Mouse (Mus musculus): ENCODE measurements around the gene Amz2. TPM values are rescaled to one million over a fixed set of nuclear protein-coding genes. Genes with fewer than 3 reads are reported as not detected.

Gene Amz2
- 10 to 100 TPM; 48.3 to 55.4 TPM for total RNA-seq (2021)

DNA sequence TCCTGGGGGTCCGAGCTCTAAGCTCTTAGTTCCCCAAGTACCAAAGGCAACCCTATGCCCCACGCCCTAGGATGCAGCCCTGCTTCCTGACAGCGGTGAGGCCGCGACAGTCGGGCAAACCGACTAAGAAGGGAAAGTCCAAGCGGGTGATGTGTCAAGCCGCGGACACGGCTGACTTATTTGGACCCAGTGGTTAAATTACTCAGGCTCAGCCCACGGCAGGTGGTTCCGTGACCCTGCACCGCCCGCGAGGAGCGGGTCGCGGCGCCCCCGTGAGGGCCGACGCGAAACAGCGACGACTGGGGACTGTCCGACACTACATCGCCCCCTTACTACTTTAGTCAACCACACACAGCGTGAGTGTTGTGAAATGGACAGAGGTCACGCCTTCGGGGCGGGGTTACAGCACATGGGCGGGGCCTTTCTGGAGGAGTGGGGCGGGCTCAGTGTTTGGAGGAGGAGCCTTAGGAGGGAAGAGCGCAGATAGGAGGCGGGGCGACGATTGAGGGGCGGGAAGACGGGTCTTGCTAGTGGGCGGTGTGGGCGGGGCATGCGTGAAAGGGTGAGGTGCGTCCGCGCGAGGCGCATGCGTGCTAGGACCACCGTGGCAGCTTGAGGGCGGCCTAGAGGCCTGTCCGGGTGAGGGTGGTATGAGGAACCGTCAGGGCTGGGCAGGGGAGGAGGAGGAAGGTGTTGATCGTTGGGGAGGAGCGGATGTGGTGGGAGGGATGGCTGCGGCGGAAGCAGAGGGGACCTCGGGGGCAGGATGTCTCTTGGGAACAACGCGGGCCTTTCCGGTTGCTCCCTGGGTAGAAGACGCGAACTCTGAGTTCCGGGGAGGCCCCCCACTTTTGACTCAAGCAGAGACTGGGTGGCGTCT lies at the start of gene Amz2:
Amz2 (plus strand) TSS at position 555 of the 880 bp plus-strand sequence.
- intact Hi-C loops (cut with DNase I) = loop anchor here (2.0 to 5.0 kb wide), 3 partner anchors 63 to 108 kb away; partner anchors contain the start of gene Gna13
- DNase-seq (ENCODE audit: low spot score in 2 of 2) = peak; percentile 96 to 98

DNA sequence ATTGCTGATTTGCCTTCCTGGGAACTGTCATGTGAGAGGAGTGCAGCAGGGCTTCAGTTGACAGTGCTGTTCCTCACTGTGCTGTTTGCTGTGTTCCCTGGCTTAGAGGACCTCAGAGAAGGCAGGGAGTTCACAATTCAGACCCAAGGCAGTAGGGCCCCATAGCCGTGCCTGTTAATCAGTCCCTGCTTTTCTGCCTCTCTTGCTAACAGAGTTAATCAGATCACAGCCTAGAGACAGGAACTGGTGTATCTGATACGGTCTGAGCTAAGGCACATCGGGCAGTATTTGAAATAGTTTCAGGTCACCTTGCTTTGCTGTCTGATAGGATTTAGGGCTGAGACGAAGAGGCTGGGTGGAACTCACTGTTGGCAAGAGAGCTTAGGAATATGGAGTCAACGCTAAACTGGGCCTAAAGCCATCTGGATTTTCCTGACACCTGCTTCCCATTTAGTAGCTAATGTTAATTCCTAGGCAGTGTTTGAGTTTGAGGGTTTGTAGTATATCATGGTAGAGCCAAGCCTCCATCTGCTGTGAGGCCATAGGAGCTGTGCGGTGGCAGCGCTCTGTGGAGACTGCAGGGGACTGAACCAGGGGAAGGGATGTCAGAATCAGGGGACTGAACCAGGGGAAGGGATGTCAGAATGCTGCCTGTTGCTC lies 49.1 kb upstream of the Amz2 start:
- DNase-seq (ENCODE audit: low spot score in 2 of 2) = no peak
- intact Hi-C loops (cut with DNase I) = no loop called here

DNA sequence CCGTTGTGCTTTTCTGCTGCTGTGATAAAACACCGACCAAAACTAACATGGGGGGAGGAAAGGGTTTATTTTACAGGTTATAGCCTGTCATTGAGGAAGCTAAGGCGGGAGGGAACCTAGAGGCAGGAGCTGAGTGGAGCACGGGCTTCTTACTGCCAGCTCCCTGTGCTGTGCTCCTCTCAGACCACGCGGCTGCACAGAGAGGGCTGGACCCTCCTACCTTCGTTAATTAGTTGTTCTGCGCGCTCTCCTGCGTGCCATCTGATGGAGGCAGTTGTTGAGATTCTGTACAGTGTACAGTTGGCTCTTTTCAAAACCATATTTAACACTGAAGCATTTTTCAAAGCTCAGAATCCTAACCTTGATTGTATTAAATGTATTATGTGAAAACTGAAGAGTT lies 48.3 kb upstream of the Amz2 start:
- intact Hi-C loops (cut with DNase I) = no loop called here
- DNase-seq (ENCODE audit: low spot score in 2 of 2) = no peak

DNA sequence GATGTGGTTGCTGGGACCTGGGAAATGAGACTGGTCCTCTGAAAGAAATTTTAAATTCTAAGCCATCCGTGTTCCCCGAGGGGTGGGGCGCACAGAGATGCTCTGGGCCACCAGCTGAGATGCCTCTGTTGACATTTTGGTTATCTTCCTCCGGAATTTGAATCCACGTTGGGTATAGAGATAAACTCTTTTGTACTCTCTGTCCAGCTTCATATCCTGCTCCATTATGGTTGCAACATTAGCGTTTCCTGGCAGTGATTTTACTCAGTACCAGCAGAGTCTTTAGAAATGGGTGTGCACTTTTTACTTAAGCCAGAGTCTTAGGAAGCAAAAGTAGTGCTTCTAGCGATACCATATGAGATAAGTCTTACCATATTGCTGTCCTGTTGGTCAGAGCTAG lies 47.7 kb upstream of the Amz2 start:
- intact Hi-C loops (cut with DNase I) = no loop called here
- no peak for DNase-seq (ENCODE audit: low spot score in 2 of 2)

DNA sequence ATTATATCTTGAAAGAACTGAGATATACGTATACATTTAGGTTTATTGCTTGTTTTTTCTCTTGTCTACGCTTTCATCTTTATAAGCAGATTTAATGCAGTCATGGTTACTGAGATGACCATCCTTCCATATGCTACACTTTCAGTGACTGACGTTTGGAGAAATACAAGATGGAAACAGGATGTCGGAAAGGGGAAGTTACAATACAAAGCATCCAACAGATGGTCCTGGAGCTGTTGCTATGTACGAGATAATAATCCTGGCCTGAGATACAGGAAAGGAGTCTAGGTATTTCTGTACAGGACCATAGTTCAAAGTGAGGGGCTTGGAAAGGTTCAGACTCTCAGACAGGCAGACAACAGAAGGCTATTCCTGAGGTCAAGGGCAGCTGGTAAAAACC lies 45.1 kb upstream of the Amz2 start:
- intact Hi-C loops (cut with DNase I) = no loop called here

DNA sequence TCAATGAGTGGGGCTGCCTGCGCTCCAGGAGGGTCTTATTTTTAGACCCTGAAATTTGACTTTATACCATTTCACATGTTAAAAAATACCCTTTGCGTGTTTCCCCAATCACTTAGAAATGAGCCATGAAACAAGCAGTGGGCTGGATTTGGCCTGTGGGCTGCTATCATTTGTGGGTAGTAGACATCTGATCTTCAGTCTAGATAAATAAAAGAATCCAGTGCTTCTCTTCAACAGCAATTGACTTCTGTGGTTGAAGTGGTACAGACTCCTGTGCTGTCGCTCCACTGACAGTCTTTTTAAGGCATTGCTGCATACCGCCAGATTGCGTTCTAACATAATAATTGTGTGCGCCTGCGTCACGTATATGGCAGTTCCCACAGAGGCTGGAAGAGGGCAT lies 40.5 kb upstream of the Amz2 start:
- intact Hi-C loops (cut with DNase I) = no loop called here
- DNase-seq (ENCODE audit: low spot score in 2 of 2) = no peak

More for the DNA sequence above, 45.1 kb upstream of the Amz2 start:
- DNase-seq (ENCODE audit: low spot score in 2 of 2) = no peak

DNA sequence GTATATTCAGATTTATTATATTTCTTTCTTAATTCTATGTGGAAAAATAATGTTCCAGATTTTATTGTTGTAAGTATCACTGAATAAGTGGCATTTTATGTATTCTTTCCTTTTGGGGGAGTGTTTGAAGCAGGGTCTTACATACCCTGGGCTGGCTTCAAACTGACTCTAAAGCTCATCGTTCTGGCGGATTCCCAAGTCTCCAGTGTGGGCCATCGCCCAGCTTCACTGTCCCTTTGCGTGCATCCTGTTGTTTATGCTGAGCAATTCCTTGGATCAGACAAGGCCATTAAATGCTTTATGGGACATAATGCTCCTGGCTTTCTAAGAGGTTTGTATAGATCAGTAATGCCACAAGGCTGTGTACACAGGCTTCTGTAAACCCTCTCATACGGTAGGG lies 36.7 kb upstream of the Amz2 start:
- intact Hi-C loops (cut with DNase I) = no loop called here
- DNase-seq (ENCODE audit: low spot score in 2 of 2) = no peak

DNA sequence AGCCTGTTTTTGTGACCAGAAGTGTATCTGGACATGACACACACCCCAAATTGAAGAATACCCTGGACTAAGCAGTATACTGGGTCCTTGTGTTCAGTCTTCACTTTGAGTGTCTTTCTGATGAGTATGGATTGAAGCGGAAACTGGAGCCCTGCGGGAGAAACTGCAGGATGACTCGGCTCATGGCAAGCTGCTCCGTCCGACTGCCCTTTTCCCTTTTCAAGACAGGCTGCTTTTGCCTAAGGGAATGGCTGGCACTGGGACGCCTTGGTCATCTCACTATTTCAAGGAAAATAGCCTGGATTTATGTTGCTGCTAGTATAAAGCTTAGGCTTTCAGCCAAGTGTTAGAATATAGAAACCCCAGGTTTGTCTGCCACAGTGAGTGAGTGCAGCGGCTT lies 34.5 kb upstream of the Amz2 start:
- no peak for DNase-seq (ENCODE audit: low spot score in 2 of 2)
- intact Hi-C loops (cut with DNase I) = no loop called here

DNA sequence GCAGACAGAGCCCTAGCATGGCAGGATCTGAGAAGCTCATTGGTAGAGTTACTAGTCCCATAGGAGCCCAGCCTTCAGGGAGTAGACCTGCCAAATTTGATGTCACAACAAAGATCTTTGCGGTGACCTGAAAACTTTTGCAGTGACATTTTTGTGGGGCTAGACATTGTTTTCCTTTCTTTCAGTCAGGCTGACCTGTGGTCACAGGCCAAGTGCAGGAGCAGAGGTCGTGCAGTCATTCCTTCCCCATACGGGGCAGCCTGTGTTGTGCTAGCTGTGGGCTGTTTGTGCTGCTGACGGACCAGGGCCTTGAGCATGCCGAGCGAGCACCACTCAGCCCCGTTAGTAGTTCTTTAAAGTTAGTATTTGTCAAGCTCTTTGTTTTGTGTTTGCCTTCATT lies 34.0 kb upstream of the Amz2 start:
- intact Hi-C loops (cut with DNase I) = no loop called here
- no peak for DNase-seq (ENCODE audit: low spot score in 2 of 2)

DNA sequence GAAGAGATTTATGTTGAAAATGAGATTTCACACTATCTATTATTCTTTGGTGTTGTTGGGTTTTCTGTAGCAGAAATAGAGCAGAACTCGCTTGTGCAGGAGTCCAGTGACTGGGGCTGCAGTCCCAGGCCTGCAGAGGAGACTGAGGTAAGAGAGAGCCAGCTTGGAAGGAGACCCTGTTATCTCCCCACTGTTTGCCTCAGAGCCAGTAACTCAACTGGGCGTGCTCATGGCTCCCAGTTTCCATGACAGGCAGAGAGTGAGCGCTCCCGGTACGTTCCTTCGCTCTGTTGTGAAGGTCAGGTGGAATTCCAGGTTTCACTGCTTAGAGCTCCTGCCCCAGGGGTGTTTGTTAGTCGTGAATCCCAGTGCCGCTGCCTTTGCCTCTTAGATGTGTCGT lies 33.1 kb upstream of the Amz2 start:
- DNase-seq (ENCODE audit: low spot score in 2 of 2) = no peak
- intact Hi-C loops (cut with DNase I) = no loop called here

DNA sequence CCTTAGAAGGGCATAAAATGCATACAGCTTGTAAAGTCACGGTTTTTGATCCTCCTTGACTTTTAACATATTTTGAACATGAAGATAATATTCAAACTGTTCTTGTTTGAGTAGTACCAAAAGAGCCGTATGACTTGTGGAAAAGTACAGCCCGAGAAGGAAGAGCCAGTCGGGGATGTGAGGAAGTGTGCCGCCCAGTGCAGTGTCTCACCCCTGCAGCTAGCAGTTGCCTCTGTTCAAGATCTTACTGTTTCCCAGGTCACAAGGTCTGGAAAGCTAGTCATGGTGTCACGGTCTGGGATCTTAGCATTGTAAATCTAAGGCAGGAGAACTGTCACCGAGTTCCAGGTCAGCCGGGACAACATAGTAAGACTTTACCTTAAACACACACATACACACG lies 31.0 kb upstream of the Amz2 start:
- DNase-seq (ENCODE audit: low spot score in 2 of 2) = no peak
- intact Hi-C loops (cut with DNase I) = no loop called here

DNA sequence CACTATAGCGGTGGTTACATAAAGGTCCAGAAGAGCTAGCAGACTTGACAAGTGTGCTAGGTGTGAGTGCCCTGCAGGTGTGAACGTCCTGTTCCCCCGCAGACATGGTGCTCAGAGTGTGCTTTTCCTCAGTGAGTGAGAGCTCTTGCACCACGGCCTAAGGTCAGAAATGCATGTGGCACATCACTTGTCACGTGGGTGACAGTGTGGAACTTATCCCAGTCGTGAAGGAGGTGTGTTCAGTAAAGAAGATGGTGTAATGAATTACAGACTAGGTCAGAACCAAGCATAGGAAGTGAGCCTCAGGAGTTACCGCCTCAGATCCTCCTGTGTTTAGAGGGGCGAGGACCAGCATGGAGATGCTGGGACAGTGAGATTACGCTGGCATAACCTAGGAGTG lies 30.5 kb upstream of the Amz2 start:
- no peak for DNase-seq (ENCODE audit: low spot score in 2 of 2)
- intact Hi-C loops (cut with DNase I) = no loop called here

DNA sequence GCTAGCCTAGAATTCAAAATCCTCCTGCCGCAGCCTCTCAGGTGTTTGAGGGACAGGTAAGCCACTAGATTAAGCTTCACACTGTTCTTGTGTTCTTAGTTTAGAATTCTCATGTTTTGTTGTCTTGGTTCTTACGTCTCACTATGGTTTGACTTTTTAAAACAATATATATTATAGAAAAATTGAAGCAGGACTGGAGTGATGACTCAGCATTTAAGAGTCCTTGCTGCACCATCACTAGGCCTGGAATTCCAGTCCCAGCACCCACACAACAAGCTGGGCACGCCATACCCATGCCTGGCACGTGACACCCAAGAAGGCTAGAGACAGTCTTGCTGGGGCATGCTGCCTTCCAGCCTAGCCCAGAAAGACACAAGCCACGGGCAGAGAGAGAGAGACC lies 19.3 kb upstream of the Amz2 start:
- intact Hi-C loops (cut with DNase I) = no loop called here
- DNase-seq (ENCODE audit: low spot score in 2 of 2) = no peak

DNA sequence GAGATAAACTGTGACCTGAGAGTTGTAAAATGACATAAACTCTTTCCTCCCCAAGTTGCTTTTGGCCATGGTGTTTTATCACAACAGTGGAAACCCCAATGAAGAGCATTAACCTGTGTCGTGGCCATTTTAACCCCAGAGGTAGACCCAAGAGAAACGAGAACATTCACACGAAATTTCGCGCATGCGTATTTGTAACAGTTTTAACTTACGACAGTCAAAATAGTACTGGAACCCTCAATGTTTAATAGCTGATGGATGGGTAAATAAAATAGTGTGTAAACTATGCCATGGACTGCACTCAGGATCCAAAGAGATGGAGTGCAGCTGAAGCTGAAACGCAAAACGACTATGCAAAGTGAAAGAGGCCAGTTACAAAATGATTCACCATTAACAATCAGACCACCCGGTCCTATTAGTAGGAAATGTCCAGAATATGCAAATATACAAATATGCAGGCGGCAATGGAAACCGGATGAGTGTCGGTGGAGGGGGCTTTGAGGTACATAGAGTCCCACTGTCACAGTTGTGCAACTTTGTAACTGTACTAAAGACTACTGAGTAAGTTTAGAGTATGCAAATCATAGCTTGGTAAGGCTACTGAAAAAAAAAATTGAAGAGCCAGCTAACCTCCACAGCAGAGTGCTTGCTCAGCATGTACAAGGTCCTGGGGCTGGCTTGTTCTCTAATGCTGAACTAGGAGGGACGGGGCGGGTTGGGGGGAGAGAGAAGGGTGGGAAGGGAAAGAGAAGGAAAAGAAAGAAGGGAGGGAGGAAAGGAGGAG lies 15.4 kb upstream of the Amz2 start:
- intact Hi-C loops (cut with DNase I) = no loop called here
- DNase-seq (ENCODE audit: low spot score in 2 of 2) = no peak

DNA sequence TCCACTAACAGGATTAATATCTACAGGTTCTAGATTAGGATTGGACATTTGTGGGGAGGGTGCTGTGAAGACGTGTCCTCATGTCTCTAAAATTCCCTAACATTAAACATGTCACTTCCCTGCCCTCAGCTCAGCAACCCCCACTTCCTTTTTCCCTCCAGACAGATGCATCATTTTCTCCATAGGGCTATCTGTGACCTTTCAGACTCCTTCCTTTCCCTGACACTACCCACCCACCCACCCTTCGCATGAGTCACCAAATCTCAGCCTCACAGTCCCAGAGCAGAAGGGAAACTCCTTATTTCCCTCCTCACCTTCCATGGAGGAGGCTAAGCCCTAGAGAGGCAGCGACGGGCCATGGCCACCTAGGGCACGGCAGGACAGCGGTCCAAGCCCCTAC lies 12.1 kb upstream of the Amz2 start, which contains the start of gene 9930022D16Rik:
9930022D16Rik (plus strand) TSS at position 301 of the 400 bp plus-strand sequence.
- DNase-seq (ENCODE audit: low spot score in 2 of 2) = no peak
- intact Hi-C loops (cut with DNase I) = no loop called here

DNA sequence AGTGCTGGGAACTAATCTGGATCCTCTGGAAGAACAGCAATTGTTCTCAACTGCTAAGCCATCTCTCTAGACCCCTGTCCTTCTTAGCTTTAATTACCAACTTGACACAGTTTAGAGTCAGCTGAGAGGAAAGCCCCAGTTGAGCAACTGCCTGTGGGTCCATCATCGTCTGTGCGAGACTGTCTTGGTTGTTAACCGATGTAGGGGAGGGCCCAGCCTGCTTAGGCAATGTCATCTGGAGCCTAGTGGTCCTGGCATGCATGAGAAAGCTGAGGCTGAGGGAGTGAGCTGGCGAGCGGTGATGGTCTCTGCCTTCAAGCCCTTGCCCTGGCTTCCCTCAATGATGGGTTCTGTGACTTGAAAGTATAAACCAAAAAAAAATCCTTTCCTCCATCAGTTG lies 10.9 kb upstream of the Amz2 start:
- intact Hi-C loops (cut with DNase I) = no loop called here
- DNase-seq (ENCODE audit: low spot score in 2 of 2) = no peak

DNA sequence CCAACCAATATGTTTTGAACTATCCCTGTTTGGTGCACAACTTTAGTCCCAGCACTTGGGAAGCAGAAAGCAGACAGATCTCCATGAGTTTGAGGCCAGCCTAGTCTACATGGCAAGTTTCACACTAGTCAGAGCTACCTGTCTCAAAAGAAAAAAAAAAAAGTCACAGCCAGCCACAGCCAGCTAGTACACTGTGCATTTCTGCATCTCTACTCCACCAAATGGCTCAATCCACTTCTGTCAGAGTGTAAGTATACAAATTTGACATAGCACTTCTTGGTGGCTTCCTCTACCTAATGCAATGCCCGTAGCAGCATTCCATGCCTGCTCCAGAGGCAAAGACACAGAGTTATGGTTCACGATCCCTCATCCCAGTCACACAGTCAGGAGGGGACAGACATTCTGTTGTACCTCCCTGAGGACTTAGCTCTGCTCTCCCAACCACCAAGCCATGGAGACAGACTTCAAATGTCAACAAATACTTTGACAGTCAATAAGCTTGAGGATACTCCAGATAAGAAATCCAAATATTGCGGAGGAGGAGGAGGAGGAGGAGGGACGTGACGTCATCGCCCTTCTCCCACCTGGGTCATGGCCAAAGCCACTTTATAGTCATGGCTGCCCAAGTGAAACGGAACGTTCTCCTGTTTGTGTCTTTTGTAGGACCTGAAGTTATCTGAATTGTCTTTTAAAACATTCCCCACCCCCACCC lies 8.9 kb upstream of the Amz2 start:
- intact Hi-C loops (cut with DNase I) = no loop called here

DNA sequence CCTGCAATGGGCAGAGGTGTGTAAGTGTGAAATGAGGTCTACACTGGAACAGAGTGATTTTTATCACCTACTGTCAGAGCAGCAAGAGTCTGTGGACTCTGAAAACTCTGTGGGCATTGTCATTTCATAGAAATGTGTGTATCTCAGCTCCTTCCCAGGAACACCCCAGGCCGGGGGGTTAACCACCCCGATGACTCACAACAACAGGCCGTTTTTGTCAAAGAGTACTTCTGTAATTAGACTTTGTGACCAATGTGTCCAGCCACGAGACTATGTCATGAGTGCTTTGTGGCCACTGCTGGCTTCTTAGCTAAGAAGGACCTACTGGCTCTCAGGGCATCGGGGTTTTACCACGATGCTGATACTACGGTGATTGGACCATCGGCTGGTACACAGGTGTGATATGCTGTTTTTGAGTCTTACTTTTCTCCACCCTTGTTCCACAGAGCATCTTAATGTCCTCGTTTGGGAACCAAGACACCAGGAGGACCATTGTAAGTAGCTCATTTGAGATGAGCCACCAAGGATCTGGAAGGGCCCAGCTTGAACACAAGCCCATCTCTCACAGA lies 8.2 kb upstream of the Amz2 start:
- DNase-seq (ENCODE audit: low spot score in 2 of 2) = no peak
- intact Hi-C loops (cut with DNase I) = no loop called here

More for the DNA sequence above, 8.9 kb upstream of the Amz2 start:
- no peak for DNase-seq (ENCODE audit: low spot score in 2 of 2)

DNA sequence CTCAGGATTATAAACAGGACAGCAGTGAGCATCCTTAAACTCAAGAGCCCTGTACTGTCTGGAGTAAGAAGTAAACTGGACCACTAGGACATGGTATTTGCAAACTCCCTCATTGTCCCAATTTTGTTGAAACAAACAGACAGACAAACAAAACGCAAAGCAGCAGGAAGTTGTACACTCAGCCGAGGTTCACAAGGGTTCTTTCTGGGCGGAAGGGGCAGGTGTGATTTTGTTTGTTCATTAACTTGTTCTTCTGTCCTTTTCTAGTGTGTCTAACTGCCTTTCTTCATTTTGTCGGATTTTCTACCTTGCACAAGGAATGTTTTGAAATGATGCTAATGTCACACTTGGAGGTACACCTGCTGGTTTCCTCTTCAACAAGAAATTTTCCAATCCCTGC lies 6.3 kb upstream of the Amz2 start:
- intact Hi-C loops (cut with DNase I) = no loop called here
- DNase-seq (ENCODE audit: low spot score in 2 of 2) = no peak
